Mouse (Mus musculus) central nervous system, embryonic 11.5 days (tissue): ENCODE data around the gene Slc25a31. TPM values are rescaled to one million over a fixed set of nuclear protein-coding genes. Genes with fewer than 3 reads are reported as not detected.

ENCODE experiments used
- polyA plus RNA-seq: library from polyadenylated mRNA; depleted of rRNA; stranded (reverse); fragments of >200 nt; gene quantifications from 2 replicates; pipeline ENCODE4 v1.2.3, GENCODE M21; 2012; rRNA removed

Gene Slc25a31
- 0.12 and 0.26 TPM in 2 replicates for polyA plus RNA-seq

GRCm38 (mm10) chr3:40708655-40709054, at the start of gene Slc25a31:
Gene Slc25a31 (plus strand): TSS chr3:40708855.

GRCm38 (mm10) chr3:40744024-40744835, 35.6 kb downstream of the Slc25a31 start, which contains the start of gene Hspa4l:
Gene Hspa4l (plus strand): TSS chr3:40744495.

Other genes with a start within 250 kb of the Slc25a31 start
- gene Intu, start 177.6 kb upstream of the Slc25a31 start, polyA plus RNA-seq: 7.5 and 9.9 TPM in 2 replicates
- 15.6 and 39.4 TPM in 2 replicates for gene Hspa4l, start 35.6 kb downstream of the Slc25a31 start, polyA plus RNA-seq
- 39.0 and 42.3 TPM in 2 replicates for gene Plk4, start 91.2 kb downstream of the Slc25a31 start, polyA plus RNA-seq
- 4.1 and 6.0 TPM in 2 replicates for gene Mfsd8, start 138.0 kb downstream of the Slc25a31 start, polyA plus RNA-seq
- 3.2 and 6.4 TPM in 2 replicates for gene Abhd18, start 138.1 kb downstream of the Slc25a31 start, polyA plus RNA-seq
- 0.07 TPM in 1 of 2 replicates, not detected in the other for gene 1700034I23Rik, start 193.7 kb downstream of the Slc25a31 start, polyA plus RNA-seq
- 5.1 and 5.5 TPM in 2 replicates for gene Larp1b, start 241.0 kb downstream of the Slc25a31 start, polyA plus RNA-seq